Mouse (Mus musculus): ENCODE results near the gene Slc6a19. TPM values are rescaled to one million over a fixed set of nuclear protein-coding genes. Genes with fewer than 3 reads are reported as not detected.
"Not testable (repeated sequence)": the region's sequence is repeated elsewhere in the genome, so short reads cannot be mapped to it uniquely, and the experiment has no call there.

The Slc6a19 gene
- total RNA-seq (2021) = under 1 TPM; 0.09 to 0.37 TPM

- DNase-seq (ENCODE audit: extremely low spot score in 1 of 2, low spot score in 1 of 2) = no peak
These were observed at the start of gene Slc6a19 for GRCm38 (mm10) chr13:73704694-73705325. Slc6a19 (minus strand) TSS chr13:73704865.

- DNase-seq (ENCODE audit: extremely low spot score in 1 of 2, low spot score in 1 of 2) = no peak
These were observed 46.6 kb upstream of the Slc6a19 start for GRCm38 (mm10) chr13:73751284-73751683.

GRCm38 (mm10) chr13:73750435-73750834 lies 45.8 kb upstream of the Slc6a19 start:
- no peak for DNase-seq (ENCODE audit: extremely low spot score in 1 of 2, low spot score in 1 of 2)

- DNase-seq (ENCODE audit: extremely low spot score in 1 of 2, low spot score in 1 of 2) = no peak
These were observed 44.2 kb upstream of the Slc6a19 start for GRCm38 (mm10) chr13:73748663-73749440.

GRCm38 (mm10) chr13:73743662-73744061 lies 39.0 kb upstream of the Slc6a19 start:
- no peak for DNase-seq (ENCODE audit: extremely low spot score in 1 of 2, low spot score in 1 of 2)

GRCm38 (mm10) chr13:73742944-73743343 lies 38.3 kb upstream of the Slc6a19 start:
- no peak for DNase-seq (ENCODE audit: extremely low spot score in 1 of 2, low spot score in 1 of 2)

- not testable (repeated sequence) for DNase-seq (ENCODE audit: extremely low spot score in 1 of 2, low spot score in 1 of 2)
These were observed 35.8 kb upstream of the Slc6a19 start for GRCm38 (mm10) chr13:73740399-73740944.

- no peak for DNase-seq (ENCODE audit: extremely low spot score in 1 of 2, low spot score in 1 of 2)
These were observed 32.3 kb upstream of the Slc6a19 start for GRCm38 (mm10) chr13:73736943-73737342.

- no peak for DNase-seq (ENCODE audit: extremely low spot score in 1 of 2, low spot score in 1 of 2)
These were observed 31.3 kb upstream of the Slc6a19 start for GRCm38 (mm10) chr13:73735928-73736327.

- DNase-seq (ENCODE audit: extremely low spot score in 1 of 2, low spot score in 1 of 2) = no peak
These were observed 30.6 kb upstream of the Slc6a19 start for GRCm38 (mm10) chr13:73735270-73735669.

- no peak for DNase-seq (ENCODE audit: extremely low spot score in 1 of 2, low spot score in 1 of 2)
These were observed 29.7 kb upstream of the Slc6a19 start for GRCm38 (mm10) chr13:73734379-73734778.

GRCm38 (mm10) chr13:73732742-73733700 lies 28.4 kb upstream of the Slc6a19 start, which contains the start of gene Slc12a7:
Slc12a7 (plus strand) TSS chr13:73733094.
- DNase-seq (ENCODE audit: extremely low spot score in 1 of 2, low spot score in 1 of 2) = no peak

- no peak for DNase-seq (ENCODE audit: extremely low spot score in 1 of 2, low spot score in 1 of 2)
These were observed 27.6 kb upstream of the Slc6a19 start for GRCm38 (mm10) chr13:73732235-73732634.

GRCm38 (mm10) chr13:73730913-73731312 lies 26.2 kb upstream of the Slc6a19 start:
- DNase-seq (ENCODE audit: extremely low spot score in 1 of 2, low spot score in 1 of 2) = no peak

- no peak for DNase-seq (ENCODE audit: extremely low spot score in 1 of 2, low spot score in 1 of 2)
These were observed 24.0 kb upstream of the Slc6a19 start for GRCm38 (mm10) chr13:73728633-73729032.

GRCm38 (mm10) chr13:73727621-73728025 lies 23.0 kb upstream of the Slc6a19 start:
- no peak for DNase-seq (ENCODE audit: extremely low spot score in 1 of 2, low spot score in 1 of 2)

GRCm38 (mm10) chr13:73725315-73725714 lies 20.6 kb upstream of the Slc6a19 start:
- no peak for DNase-seq (ENCODE audit: extremely low spot score in 1 of 2, low spot score in 1 of 2)

- DNase-seq (ENCODE audit: extremely low spot score in 1 of 2, low spot score in 1 of 2) = peak; percentile 18 to 61
These were observed 18.5 kb upstream of the Slc6a19 start for GRCm38 (mm10) chr13:73723081-73723668.

GRCm38 (mm10) chr13:73720241-73720640 lies 15.6 kb upstream of the Slc6a19 start:
- no peak for DNase-seq (ENCODE audit: extremely low spot score in 1 of 2, low spot score in 1 of 2)

GRCm38 (mm10) chr13:73718225-73718624 lies 13.6 kb upstream of the Slc6a19 start:
- peak; percentile 70 to 92 for DNase-seq (ENCODE audit: extremely low spot score in 1 of 2, low spot score in 1 of 2)

All from layer of hippocampus, postnatal 25 days (tissue).